Mouse (Mus musculus) heart, embryonic 11.5 days (tissue): Measurements from ENCODE around the gene Grin2c. TPM values are rescaled to one million over a fixed set of nuclear protein-coding genes. Genes with fewer than 3 reads are reported as not detected.

Experiments used
- ATAC-seq: fragments of 200-750 bp; cut with Nextera tagmentation; replicated peaks from 2 replicates; pipeline ENCODE4 v1.8.0; 2017; ENCODE audit warnings: moderate library complexity; ENCODE audit not compliant: insufficient number of reproducible peaks, low FRiP score, low TSS enrichment
- H3K27ac ChIP-seq: fragments of 300-500 bp; sonication (generic); 2 replicates; pipeline ENCODE4 v1.5.1; 2014; ENCODE audit warnings: mild to moderate bottlenecking, low read depth, low read length
- H3K27me3 ChIP-seq: fragments of 300-500 bp; sonication (generic); 2 replicates; pipeline ENCODE4 v1.6.1; 2014; ENCODE audit warnings: mild to moderate bottlenecking, low read length, mixed read lengths; ENCODE audit not compliant: control insufficient read depth, insufficient read depth
- H3K36me3 ChIP-seq: fragments of 300-500 bp; sonication (generic); 2 replicates; pipeline ENCODE4 v1.6.1; 2014; ENCODE audit warnings: mild to moderate bottlenecking, low read length, moderate library complexity, mixed read lengths; ENCODE audit not compliant: control insufficient read depth, insufficient read depth
- H3K4me1 ChIP-seq: fragments of 300-500 bp; sonication (generic); 2 replicates; pipeline ENCODE4 v1.6.1; 2014; ENCODE audit warnings: low read length; ENCODE audit not compliant: control insufficient read depth, insufficient read depth
- H3K4me2 ChIP-seq: fragments of 300-500 bp; sonication (generic); 2 replicates; pipeline ENCODE4 v1.6.1; 2014; ENCODE audit warnings: mild to moderate bottlenecking, moderate library complexity
- H3K4me3 ChIP-seq: fragments of 300-500 bp; sonication (generic); 2 replicates; pipeline ENCODE4 v1.5.1; 2014; ENCODE audit warnings: low read depth, low read length
- H3K9ac ChIP-seq: fragments of 300-500 bp; sonication (generic); 2 replicates; pipeline ENCODE4 v1.6.1; 2014; ENCODE audit warnings: mild to moderate bottlenecking, low read depth, low read length, moderate library complexity
- H3K9me3 ChIP-seq: fragments of 300-500 bp; sonication (generic); replicated peaks from 2 replicates; pipeline ENCODE4 v1.6.1; 2016; ENCODE audit warnings: low read length; ENCODE audit not compliant: control insufficient read depth
- WGBS: fragments of 180-500 bp; shearing (Covaris S2); extraction: QIAGEN DNeasy Blood & Tissue Kit; methylation state at CpG from one replicate; pipeline ENCODE4 v1.1.7; 2014; ENCODE audit not compliant: insufficient replicate concordance; 5-methylcytosine and 5-hydroxymethylcytosine counted together
- polyA plus RNA-seq: library from polyadenylated mRNA; unstranded; fragments of >200 nt; fragmentation: Nextera tagmentation; extraction: Ambion mirVana; gene quantifications from 2 replicates; pipeline ENCODE4 v1.2.1, GENCODE M21; 2014

Gene Grin2c
- polyA plus RNA-seq, 1 experiment from 2014 or later: 0.13 TPM

- H3K27ac ChIP-seq: no peak overlapping the region
- no peak for ATAC-seq
- H3K4me2 ChIP-seq: no peak overlapping the region
- peaks cover 13% of the 10 kb centered on the region for H3K4me1 ChIP-seq
- no peaks in the 10 kb centered on the region for H3K9me3 ChIP-seq
- H3K9ac ChIP-seq: no peak overlapping the region
- no peak overlapping the region for H3K4me3 ChIP-seq
- peaks cover 2% of the 10 kb centered on the region; the same call in 1 of the 2 replicates for H3K36me3 ChIP-seq
- H3K27me3 ChIP-seq: peaks cover 21% of the 10 kb centered on the region
- WGBS: 65% methylated on average over 10 of the region's 10 CpGs
Measured at GRCm38 (mm10) chr11:115272894-115273498, 6.0 kb upstream of the Grin2c start.

DNA sequence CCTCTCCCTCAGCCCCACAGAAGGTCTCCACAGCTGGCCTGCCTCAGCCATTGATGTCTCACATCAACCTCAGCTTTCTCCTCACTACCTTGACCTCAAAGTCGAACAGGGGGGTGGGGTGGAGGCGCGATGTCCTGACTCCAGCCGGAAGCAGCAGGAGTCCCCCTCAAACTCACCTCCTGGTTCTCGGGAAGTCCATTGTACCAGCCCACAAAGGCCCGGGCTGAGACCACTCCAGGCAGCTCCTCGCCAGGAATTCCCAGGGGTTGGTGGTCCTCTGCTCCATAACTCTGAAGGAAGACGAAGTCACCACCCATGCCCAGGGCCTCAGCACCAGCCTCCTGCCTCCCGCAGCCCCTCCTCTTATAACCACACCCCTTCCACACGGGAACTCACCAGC lies 4.4 kb upstream of the Grin2c start:
- peaks cover 36% of the 10 kb centered on the region for H3K27me3 ChIP-seq
- peaks cover 2% of the 10 kb centered on the region; the same call in 1 of the 2 replicates for H3K36me3 ChIP-seq
- no peak overlapping the region for H3K4me3 ChIP-seq
- peaks cover 13% of the 10 kb centered on the region for H3K4me1 ChIP-seq
- 67% methylated on average over 10 of the region's 10 CpGs for WGBS
- no peaks in the 10 kb centered on the region for H3K9me3 ChIP-seq
- no peak overlapping the region for H3K4me2 ChIP-seq
- ATAC-seq: no peak
- H3K27ac ChIP-seq: no peak overlapping the region
- no peak overlapping the region for H3K9ac ChIP-seq

GRCm38 (mm10) chr11:115271052-115271451 lies 4.0 kb upstream of the Grin2c start:
- Histone ChIP-seq H3K27me3 (peaks cover 40% of the 10 kb centered on the region), H3K27ac (no peak overlapping the region), H3K36me3 (peaks cover 2% of the 10 kb centered on the region; the same call in 1 of the 2 replicates), H3K4me2 (no peak overlapping the region), H3K4me1 (peaks cover 12% of the 10 kb centered on the region), H3K9me3 (no peaks in the 10 kb centered on the region), H3K4me3 (no peak overlapping the region), H3K9ac (no peak overlapping the region)
- ATAC-seq: no peak
- WGBS: 72% methylated on average over 9 of the region's 9 CpGs

DNA sequence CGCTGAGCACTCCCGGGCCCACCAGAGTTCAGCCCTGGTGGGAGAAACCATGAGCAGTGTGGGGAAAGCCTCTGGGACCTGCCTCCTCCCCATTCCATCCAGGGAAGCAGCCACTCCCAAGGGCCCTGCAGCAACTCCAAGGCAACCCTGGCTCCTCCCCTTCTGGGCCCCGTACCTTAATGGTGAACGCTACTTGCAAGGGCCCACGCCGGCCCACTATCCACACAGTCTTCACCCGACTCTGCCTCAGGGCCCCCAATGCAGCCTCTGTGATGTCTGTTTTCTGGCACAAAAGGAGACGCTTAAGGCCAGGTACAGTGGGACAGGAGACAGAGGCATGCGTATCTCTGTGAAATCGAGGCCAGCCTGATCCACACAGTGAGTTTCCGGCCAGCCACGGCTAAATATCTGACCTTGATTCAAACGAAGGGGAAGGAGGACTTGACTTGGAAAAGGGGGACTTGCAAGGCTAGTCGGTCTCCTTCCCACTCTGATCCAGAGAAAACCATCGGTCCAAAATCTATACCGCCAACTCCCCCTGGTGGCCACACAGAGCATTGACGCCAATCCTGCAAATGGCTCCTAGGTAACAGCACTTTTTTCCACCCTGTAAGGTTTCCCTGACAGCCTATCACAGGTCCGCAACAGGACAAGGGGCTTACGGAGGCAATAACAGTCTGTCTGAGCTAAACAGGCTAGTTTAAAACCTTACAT lies 3.3 kb upstream of the Grin2c start:
- no peak; the same call in 1 of the 2 replicates for ATAC-seq
- H3K4me2 ChIP-seq: no peak overlapping the region
- peaks cover 48% of the 10 kb centered on the region for H3K27me3 ChIP-seq
- no peak overlapping the region for H3K27ac ChIP-seq
- WGBS: 23% methylated on average over 19 of the region's 19 CpGs
- peaks cover 16% of the 10 kb centered on the region for H3K4me1 ChIP-seq
- no peak overlapping the region for H3K9ac ChIP-seq
- H3K9me3 ChIP-seq: no peaks in the 10 kb centered on the region
- no peak overlapping the region for H3K4me3 ChIP-seq
- peaks cover 2% of the 10 kb centered on the region; the same call in 1 of the 2 replicates for H3K36me3 ChIP-seq

DNA sequence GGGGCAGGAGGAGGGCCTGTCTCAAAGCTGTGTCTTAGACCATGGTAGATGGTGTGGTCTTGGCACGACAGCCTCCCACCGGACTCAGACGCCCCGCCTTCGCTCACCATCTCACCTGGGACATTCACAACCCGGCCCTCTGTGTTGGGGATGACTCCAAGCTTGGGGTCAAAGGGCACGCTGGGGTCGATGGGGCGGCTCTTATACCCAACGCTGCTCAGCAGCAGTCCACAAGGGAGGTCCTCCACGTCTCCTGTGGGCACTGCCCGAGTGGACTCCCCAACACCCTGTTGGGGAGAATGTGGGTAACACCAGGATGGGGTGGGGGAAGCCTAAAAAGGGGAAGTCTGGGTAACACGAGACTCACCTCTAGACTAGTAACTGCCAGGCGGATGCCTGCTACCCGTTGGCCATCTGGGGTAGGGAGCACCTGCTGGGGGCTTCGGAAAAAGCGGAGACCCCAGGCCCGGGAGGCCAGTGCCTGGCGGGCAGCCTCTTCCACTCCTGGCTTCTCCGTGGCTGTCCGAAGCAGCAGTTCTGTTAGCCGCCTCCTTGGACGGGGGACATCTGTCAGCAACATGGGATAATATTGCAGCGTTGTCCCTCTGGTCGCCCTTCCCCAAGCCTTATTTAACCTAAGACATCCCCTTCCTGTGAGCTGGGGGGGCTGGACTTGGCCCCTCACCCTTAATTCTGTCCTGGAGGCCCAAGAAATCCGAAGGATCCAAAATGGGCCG lies 2.5 kb upstream of the Grin2c start:
- H3K4me2 ChIP-seq: no peak overlapping the region
- H3K9ac ChIP-seq: no peak overlapping the region
- H3K9me3 ChIP-seq: no peaks in the 10 kb centered on the region
- no peak overlapping the region for H3K27ac ChIP-seq
- H3K4me1 ChIP-seq: peaks cover 23% of the 10 kb centered on the region
- WGBS: 87% methylated on average over 27 of the region's 27 CpGs
- peaks cover 55% of the 10 kb centered on the region for H3K27me3 ChIP-seq
- H3K4me3 ChIP-seq: no peak overlapping the region
- no peak for ATAC-seq
- peaks cover 2% of the 10 kb centered on the region; the same call in 1 of the 2 replicates for H3K36me3 ChIP-seq

GRCm38 (mm10) chr11:115267958-115268357 lies 915 bp upstream of the Grin2c start:
- Histone ChIP-seq H3K4me3 (no peak overlapping the region), H3K9ac (no peak overlapping the region), H3K36me3 (peaks cover 2% of the 10 kb centered on the region; the same call in 1 of the 2 replicates), H3K4me1 (peaks cover 21% of the 10 kb centered on the region), H3K27me3 (peaks cover 70% of the 10 kb centered on the region), H3K4me2 (no peak overlapping the region), H3K9me3 (no peaks in the 10 kb centered on the region), H3K27ac (no peak overlapping the region)
- ATAC-seq: no peak
- 75% methylated on average over 11 of the region's 11 CpGs for WGBS

DNA sequence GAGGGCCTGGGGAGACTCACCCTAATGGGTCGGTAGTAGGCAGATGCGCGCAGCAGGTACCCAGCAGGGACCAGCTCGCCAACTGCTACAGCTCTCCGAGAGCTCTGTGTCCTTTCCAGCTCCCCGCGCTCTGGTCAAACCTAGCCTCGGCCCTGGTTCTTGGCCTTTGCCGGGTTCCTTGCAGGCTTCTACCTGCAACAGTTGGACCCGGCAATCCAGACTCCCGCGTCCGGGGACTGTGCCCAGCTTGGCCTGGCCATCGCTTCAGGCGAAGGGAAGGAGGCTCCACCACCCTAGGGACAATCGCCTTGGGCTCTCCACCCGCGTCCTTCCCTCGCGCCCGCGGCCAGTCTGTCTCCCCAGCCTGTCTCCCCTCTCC lies 654 bp downstream of the Grin2c start:
- Histone ChIP-seq H3K27ac (no peak overlapping the region), H3K4me1 (peaks cover 19% of the 10 kb centered on the region)
- ATAC-seq: no peak

DNA sequence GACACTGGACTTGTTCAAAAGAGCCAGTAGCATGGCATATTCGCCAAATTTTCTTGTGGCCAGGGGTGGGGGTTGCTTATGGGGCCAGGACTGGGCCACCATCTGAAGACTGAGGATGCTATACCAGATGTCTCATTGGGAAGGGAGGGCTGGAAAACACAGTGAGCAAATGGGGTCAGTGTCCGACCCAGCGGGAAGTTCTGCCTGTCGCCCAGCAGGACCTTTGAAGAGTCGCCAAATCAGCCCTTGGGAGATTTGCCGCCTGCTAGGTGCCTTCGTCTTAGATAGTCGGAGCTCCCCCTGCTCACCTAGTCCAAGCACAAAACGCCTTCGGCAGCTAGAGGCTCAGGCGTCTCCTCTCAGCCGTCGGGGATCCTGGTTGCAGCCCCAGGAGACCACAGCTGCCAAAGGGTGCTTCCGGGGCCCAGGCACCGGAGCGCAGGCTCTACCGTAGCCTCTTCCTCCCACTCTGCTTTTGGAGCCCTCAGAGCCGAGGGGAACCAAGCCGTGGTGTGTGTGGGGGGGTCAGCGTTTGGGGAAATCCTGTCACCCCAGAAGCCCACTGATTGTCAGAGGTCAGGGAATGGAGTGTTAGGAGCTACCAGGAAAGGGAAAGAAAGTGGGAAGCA lies 1.2 kb downstream of the Grin2c start:
- Histone ChIP-seq H3K4me2 (peak overlapping the region; percentile 89), H3K4me3 (peak overlapping the region; percentile 47), H3K4me1 (peaks cover 19% of the 10 kb centered on the region), H3K27me3 (peaks cover 88% of the 10 kb centered on the region), H3K9me3 (no peaks in the 10 kb centered on the region), H3K9ac (no peak overlapping the region), H3K36me3 (peaks cover 2% of the 10 kb centered on the region; the same call in 1 of the 2 replicates), H3K27ac (no peak overlapping the region)
- no peak for ATAC-seq
- 3% methylated on average over 20 of the region's 20 CpGs for WGBS

More for the DNA sequence above, 654 bp downstream of the Grin2c start:
- peak overlapping the region; percentile 47 for H3K4me3 ChIP-seq
- under 1% methylated on average over 21 of the region's 22 CpGs for WGBS
- peak overlapping the region; percentile 59; the same call in 1 of the 2 replicates for H3K9ac ChIP-seq
- H3K36me3 ChIP-seq: peaks cover 2% of the 10 kb centered on the region; the same call in 1 of the 2 replicates
- H3K4me2 ChIP-seq: peak overlapping the region; percentile 89
- peaks cover 84% of the 10 kb centered on the region for H3K27me3 ChIP-seq
- no peaks in the 10 kb centered on the region for H3K9me3 ChIP-seq
